8 mouse cellular contexts compared by ENCODE assay signal in genomic region chr7:115310400-115311225, GRCm38 (mm10).
DNase-seq lines count a peak whose midpoint lies in the region; ATAC-seq and TF ChIP-seq lines count a peak whose summit lies in the region.

No protein-coding gene starts in this region.

- DNase-seq in neural tube, embryonic 10.5 days (ENCODE audit: extremely low spot score, low spot score), result no peak
- DNase-seq in fibroblast of lung, adult 2 months (ENCODE audit: low read depth), result peak; percentile 38
- DNase-seq in kidney, adult 2 months, result peak; percentile 38
- no peak for DNase-seq in embryo, embryonic 11 days
- no peak for DNase-seq in layer of hippocampus, adult 8-10 months (ENCODE audit: low spot score in 2 of 2)
- DNase-seq in left cerebral cortex, postnatal 36 days (ENCODE audit: low spot score in 2 of 2), result no peak

- no peak overlapping the region for H3K9ac ChIP-seq in neural tube, embryonic 12.5 days
- no peak overlapping the region for H3K9ac ChIP-seq in stomach, embryonic 14.5 days (replicated peaks; ENCODE audit: low read depth, low read length)

- H3K4me2 ChIP-seq in neural tube, embryonic 12.5 days (replicated peaks), result no peak overlapping the region
- no peak overlapping the region for H3K4me2 ChIP-seq in stomach, embryonic 14.5 days (replicated peaks; ENCODE audit: low read depth, low read length)

- H3K27ac ChIP-seq in neural tube, embryonic 12.5 days, result no peak overlapping the region
- H3K27ac ChIP-seq in kidney, adult 2 months (ENCODE audit: insufficient read depth, low read depth, low read length), result no peak overlapping the region
- no peak overlapping the region for H3K27ac ChIP-seq in stomach, embryonic 14.5 days (ENCODE audit: low read length)

- TF ChIP-seq CTCF in kidney, adult 2 months (conservative IDR thresholded peaks at IDR 0.05; ENCODE audit: insufficient read depth, insufficient read length, low read depth, low read length), result no peak

- H3K4me3 ChIP-seq in neural tube, embryonic 12.5 days, result no peak overlapping the region
- no peak overlapping the region for H3K4me3 ChIP-seq in kidney, adult 2 months (ENCODE audit: insufficient read depth, low read depth, low read length)
- no peak overlapping the region for H3K4me3 ChIP-seq in stomach, embryonic 14.5 days (ENCODE audit: low read depth, low read length)

- H3K36me3 ChIP-seq in neural tube, embryonic 12.5 days, result no peaks in the 10 kb centered on the region
- no peaks in the 10 kb centered on the region for H3K36me3 ChIP-seq in kidney, adult 2 months (ENCODE audit: control insufficient read depth, insufficient read depth, low read length)
- no peaks in the 10 kb centered on the region for H3K36me3 ChIP-seq in stomach, embryonic 14.5 days (ENCODE audit: control insufficient read depth, insufficient read depth, low read length)

- no peak for TF ChIP-seq POLR2A in kidney, adult 2 months (IDR thresholded peaks at IDR 0.05; ENCODE audit: low read depth, low read length)

- no peaks in the 10 kb centered on the region for H3K9me3 ChIP-seq in neural tube, embryonic 12.5 days
- no peaks in the 10 kb centered on the region for H3K9me3 ChIP-seq in stomach, embryonic 14.5 days (ENCODE audit: control insufficient read depth, low read depth, low read length)

- intact Hi-C loops in left cerebral cortex, postnatal 36 days (cut with DNase I), result no loop called here

- 0 out of 2 replicates have a peak, but pooled peaks cover 3% of the 10 kb centered on the region for H3K4me1 ChIP-seq in neural tube, embryonic 12.5 days
- H3K4me1 ChIP-seq in kidney, adult 2 months (ENCODE audit: control insufficient read depth, insufficient read depth, low read length), result 0 out of 2 replicates have a peak, but pooled peaks cover 2% of the 10 kb centered on the region
- no peaks in the 10 kb centered on the region; the same call in 1 of the 2 replicates for H3K4me1 ChIP-seq in stomach, embryonic 14.5 days (ENCODE audit: control insufficient read depth, insufficient read depth, low read length)

- ATAC-seq in neural tube, embryonic 12.5 days (ENCODE audit: low FRiP score, low read depth), result peak; percentile 58; the same call in 1 of the 2 replicates
- peak; percentile 49; the same call in 1 of the 2 replicates for ATAC-seq in stomach, embryonic 14.5 days (ENCODE audit: insufficient number of reproducible peaks, insufficient read depth, low FRiP score, low read depth)

- H3K27me3 ChIP-seq in neural tube, embryonic 12.5 days (replicated peaks), result no peaks in the 10 kb centered on the region
- no peaks in the 10 kb centered on the region for H3K27me3 ChIP-seq in kidney, adult 2 months (replicated peaks; ENCODE audit: control insufficient read depth, insufficient read depth, low read length)
- H3K27me3 ChIP-seq in stomach, embryonic 14.5 days (ENCODE audit: control insufficient read depth, insufficient read depth, low read length), result no peaks in the 10 kb centered on the region

- WGBS in neural tube, embryonic 12.5 days, result 60% methylated on average over 5 of the region's 5 CpGs
- WGBS in kidney, adult 2 months, result 49% methylated on average over 5 of the region's 5 CpGs
- 57% methylated on average over 5 of the region's 5 CpGs for WGBS in stomach, embryonic 14.5 days

Comparison
In these comparisons a context has a peak if more than half of its experiments do, and no peak if none do; other contexts are left out.
1. DNase-seq: peak in fibroblast of lung, adult 2 months (single experiment) and kidney, adult 2 months (single experiment); none in neural tube, embryonic 10.5 days (single experiment), embryo, embryonic 11 days (single experiment), layer of hippocampus, adult 8-10 months (0 of 2) and left cerebral cortex, postnatal 36 days (0 of 2).